Mouse (Mus musculus): ENCODE data around the gene Atf7. TPM values are rescaled to one million over a fixed set of nuclear protein-coding genes. Genes with fewer than 3 reads are reported as not detected.
A peak's percentile ranks its signal among the peaks of the same experiment; 100 is the strongest.
"Not testable (repeated sequence)": the region's sequence is repeated elsewhere in the genome, so short reads cannot be mapped to it uniquely, and the experiment has no call there.

The Atf7 gene
- polyA plus RNA-seq, 1 experiment from 2014 or later, result 25.1 TPM

GRCm38 (mm10) chr15:102616174-102616573 is 9.1 kb downstream of the Atf7 start:
- H3K9ac ChIP-seq (replicated peaks), result no peak overlapping the region
- no peaks in the 10 kb centered on the region for H3K4me1 ChIP-seq
- H3K4me2 ChIP-seq (replicated peaks), result no peak overlapping the region
- H3K27ac ChIP-seq (replicated peaks), result no peak overlapping the region
- whole genome bisulfite sequencing, result 95% methylated on average over 2 of the region's 2 CpGs
- no peaks in the 10 kb centered on the region for H3K36me3 ChIP-seq
- H3K27me3 ChIP-seq, result no peaks in the 10 kb centered on the region
- no peak for ATAC-seq (replicated peaks)
- H3K4me3 ChIP-seq, result no peak overlapping the region
- H3K9me3 ChIP-seq, result no peaks in the 10 kb centered on the region

DNA sequence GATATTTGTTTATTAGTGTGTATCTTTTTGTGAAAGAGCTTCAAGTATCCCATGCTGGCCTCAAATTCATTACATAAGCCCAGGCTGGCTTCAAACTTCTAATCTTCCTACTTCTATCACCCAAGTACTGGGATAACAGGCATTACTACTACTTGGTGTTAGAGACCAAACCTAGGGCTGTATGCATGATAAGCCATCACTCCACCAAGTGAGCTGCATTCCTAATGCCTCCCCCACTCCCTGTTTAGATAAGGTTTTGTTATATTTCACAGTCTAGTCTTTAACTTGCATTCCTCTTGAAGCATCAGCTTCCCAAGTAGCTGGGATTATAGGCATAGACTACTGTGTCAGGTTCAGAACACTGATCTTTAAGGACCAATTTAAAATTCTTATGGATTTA is 11.0 kb downstream of the Atf7 start:
- no peaks in the 10 kb centered on the region for H3K36me3 ChIP-seq
- H3K9ac ChIP-seq (replicated peaks), result no peak overlapping the region
- H3K4me1 ChIP-seq, result no peaks in the 10 kb centered on the region
- no peaks in the 10 kb centered on the region for H3K27me3 ChIP-seq
- H3K9me3 ChIP-seq, result no peaks in the 10 kb centered on the region
- H3K27ac ChIP-seq (replicated peaks), result no peak overlapping the region
- H3K4me2 ChIP-seq (replicated peaks), result no peak overlapping the region
- ATAC-seq (replicated peaks), result no peak
- H3K4me3 ChIP-seq, result no peak overlapping the region

GRCm38 (mm10) chr15:102612966-102613365 is 12.3 kb downstream of the Atf7 start:
- Histone ChIP-seq H3K27ac (replicated peaks) (no peak overlapping the region), H3K9me3 (no peaks in the 10 kb centered on the region), H3K4me3 (no peak overlapping the region), H3K4me2 (replicated peaks) (no peak overlapping the region), H3K4me1 (no peaks in the 10 kb centered on the region), H3K36me3 (no peaks in the 10 kb centered on the region), H3K9ac (replicated peaks) (no peak overlapping the region), H3K27me3 (no peaks in the 10 kb centered on the region)
- no peak for ATAC-seq (replicated peaks)

- H3K4me1 ChIP-seq, result not testable (repeated sequence)
These were observed 16.7 kb downstream of the Atf7 start for GRCm38 (mm10) chr15:102608586-102608985.

DNA sequence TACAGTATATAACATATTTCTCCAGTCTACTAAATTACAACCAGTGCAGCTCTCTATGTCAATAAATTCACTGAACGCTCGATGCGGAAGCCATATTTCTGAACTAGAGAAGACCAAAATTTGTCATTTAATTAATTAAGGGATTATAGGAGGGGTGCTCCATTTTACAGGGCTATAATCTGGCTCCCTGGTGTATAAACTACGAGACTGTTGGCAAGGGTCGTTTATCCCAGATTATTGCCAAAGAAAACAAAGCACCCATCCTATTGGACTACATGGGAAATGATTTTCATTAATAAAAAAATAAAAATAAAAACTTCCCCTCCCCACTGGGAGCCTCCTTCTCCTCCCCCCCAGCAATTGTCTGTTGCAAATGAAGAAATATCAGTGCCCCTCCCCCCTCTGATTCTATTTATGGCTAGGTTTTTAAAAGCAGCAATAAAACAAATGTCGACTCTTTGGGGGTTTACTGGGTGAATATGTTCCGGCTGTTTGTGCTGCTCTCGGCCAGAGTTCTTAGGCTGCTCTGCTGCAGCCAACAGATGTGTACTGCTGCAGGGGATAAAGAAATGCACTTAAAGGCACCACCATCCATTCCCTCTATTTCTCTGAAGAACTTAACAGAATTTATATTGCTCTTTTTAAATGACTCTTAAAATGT is 31.1 kb downstream of the Atf7 start:
- Histone ChIP-seq H3K4me3 (no peak overlapping the region), H3K27ac (replicated peaks) (peak overlapping the region; percentile 51), H3K9ac (replicated peaks) (no peak overlapping the region), H3K27me3 (no peaks in the 10 kb centered on the region), H3K4me2 (replicated peaks) (0 out of 2 replicates have a peak overlapping the region, but pooled peaks have one; percentile 4), H3K36me3 (peaks cover 5% of the 10 kb centered on the region; the same call in 1 of the 2 replicates), H3K9me3 (no peaks in the 10 kb centered on the region), H3K4me1 (peaks cover 21% of the 10 kb centered on the region)
- ATAC-seq (replicated peaks), result no peak
- WGBS, result 42% methylated on average over 8 of the region's 8 CpGs

More at GRCm38 (mm10) chr15:102608586-102608985, 16.7 kb downstream of the Atf7 start:
- H3K27me3 ChIP-seq; H3K9ac ChIP-seq (replicated peaks); H3K4me3 ChIP-seq; H3K36me3 ChIP-seq; H3K9me3 ChIP-seq; H3K4me2 ChIP-seq (replicated peaks); ATAC-seq (replicated peaks); H3K27ac ChIP-seq (replicated peaks): not testable (repeated sequence)
- WGBS, result 82% methylated on average over 1 of the region's 1 CpGs

DNA sequence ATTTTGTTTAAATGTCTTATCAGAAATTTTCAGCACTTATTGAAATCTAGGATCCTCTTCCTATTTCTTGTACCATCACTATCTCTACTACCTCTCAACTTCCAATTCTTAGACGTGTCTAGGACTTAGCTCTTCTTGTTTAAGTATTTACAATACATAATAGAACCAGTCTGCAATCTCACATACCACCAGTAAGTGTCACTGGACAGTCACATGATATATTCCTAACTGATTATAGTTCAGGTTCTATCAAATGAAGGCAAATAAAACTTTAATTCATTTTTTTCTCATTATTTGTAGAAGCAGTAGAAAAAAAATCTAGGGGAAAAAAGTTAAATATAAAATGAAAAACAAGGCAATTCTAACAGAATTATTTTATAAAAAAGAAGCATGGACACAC is 32.6 kb downstream of the Atf7 start:
- WGBS, result 46% methylated on average over 1 of the region's 1 CpGs
- peaks cover 21% of the 10 kb centered on the region for H3K4me1 ChIP-seq
- ATAC-seq (replicated peaks), result no peak
- peaks cover 5% of the 10 kb centered on the region; the same call in 1 of the 2 replicates for H3K36me3 ChIP-seq
- H3K27ac ChIP-seq (replicated peaks), result no peak overlapping the region
- H3K27me3 ChIP-seq, result no peaks in the 10 kb centered on the region
- no peak overlapping the region for H3K9ac ChIP-seq (replicated peaks)
- H3K4me3 ChIP-seq, result no peak overlapping the region
- no peaks in the 10 kb centered on the region for H3K9me3 ChIP-seq
- H3K4me2 ChIP-seq (replicated peaks), result no peak overlapping the region

DNA sequence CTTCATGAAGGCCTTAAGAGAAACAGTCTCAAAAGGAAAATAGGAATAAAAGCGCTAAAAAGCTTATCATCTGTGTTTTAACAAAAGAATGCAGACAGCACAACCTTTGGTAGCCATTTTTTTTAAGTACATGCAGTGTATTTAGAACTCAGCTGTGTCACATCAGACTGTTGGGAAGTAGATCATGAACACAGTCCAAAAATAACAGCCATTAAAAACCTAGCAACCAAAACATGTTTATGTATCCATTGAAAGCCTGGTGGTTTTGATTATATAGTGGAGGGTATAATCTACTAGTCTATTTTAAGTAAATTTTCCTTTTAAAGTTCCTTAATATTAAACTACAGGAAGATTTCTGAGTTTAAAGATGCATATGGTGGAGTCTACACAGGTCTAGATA is 34.7 kb downstream of the Atf7 start:
- H3K27ac ChIP-seq (replicated peaks), result no peak overlapping the region; the same call in 1 of the 2 replicates
- no peaks in the 10 kb centered on the region for H3K9me3 ChIP-seq
- H3K4me1 ChIP-seq, result peaks cover 34% of the 10 kb centered on the region
- H3K4me2 ChIP-seq (replicated peaks), result no peak overlapping the region
- no peak for ATAC-seq (replicated peaks)
- peaks cover 5% of the 10 kb centered on the region; the same call in 1 of the 2 replicates for H3K36me3 ChIP-seq
- no peak overlapping the region for H3K9ac ChIP-seq (replicated peaks)
- H3K4me3 ChIP-seq, result no peak overlapping the region
- H3K27me3 ChIP-seq, result no peaks in the 10 kb centered on the region
- 91% methylated on average over 1 of the region's 1 CpGs for WGBS

DNA sequence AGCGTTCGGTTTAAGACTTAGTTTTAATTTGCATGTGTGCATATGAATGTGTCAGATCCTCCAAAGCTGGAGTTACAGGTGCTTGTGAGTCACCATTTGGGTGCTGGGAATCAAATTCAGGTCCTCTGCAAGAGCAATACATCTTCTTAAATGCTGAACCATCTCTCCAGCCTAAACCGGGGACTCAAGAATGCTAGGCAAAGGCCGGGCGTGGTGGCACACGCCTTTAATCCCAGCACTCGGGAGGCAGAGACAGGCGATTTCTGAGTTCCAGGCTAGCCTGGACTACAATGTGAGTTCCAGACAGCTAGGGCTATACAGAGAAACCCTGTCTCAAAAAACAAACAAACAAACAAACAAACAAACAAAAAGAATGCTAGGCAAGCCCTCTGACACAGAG is 35.4 kb downstream of the Atf7 start:
- Histone ChIP-seq H3K27ac (replicated peaks) (no peak overlapping the region), H3K4me3 (no peak overlapping the region), H3K9ac (replicated peaks) (no peak overlapping the region), H3K9me3 (no peaks in the 10 kb centered on the region), H3K36me3 (peaks cover 5% of the 10 kb centered on the region; the same call in 1 of the 2 replicates), H3K27me3 (no peaks in the 10 kb centered on the region), H3K4me2 (replicated peaks) (no peak overlapping the region), H3K4me1 (peaks cover 35% of the 10 kb centered on the region)
- 95% methylated on average over 8 of the region's 8 CpGs for WGBS
- no peak for ATAC-seq (replicated peaks)

DNA sequence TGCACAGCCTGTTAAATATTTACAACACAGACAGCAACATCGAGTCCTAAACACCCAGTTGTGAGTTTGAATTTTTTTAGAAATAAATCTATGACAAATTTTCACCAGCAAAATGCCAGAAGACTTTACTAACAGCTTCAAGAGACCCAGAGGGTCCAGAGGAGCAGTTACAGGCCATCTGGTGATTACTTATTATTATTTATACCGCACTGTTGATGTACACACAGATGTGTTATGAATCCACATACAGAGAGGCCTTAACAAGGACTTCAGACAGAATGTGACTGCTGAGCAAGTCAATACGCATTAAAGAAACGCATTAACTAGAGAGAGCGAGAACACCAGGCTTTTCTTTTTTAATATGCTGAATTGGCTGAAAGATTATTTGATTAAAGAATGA is 39.8 kb downstream of the Atf7 start:
- no peaks in the 10 kb centered on the region for H3K27me3 ChIP-seq
- H3K9ac ChIP-seq (replicated peaks), result no peak overlapping the region
- H3K4me3 ChIP-seq, result no peak overlapping the region
- H3K36me3 ChIP-seq, result no peaks in the 10 kb centered on the region
- whole genome bisulfite sequencing, result 33% methylated on average over 5 of the region's 5 CpGs
- H3K4me2 ChIP-seq (replicated peaks), result no peak overlapping the region
- no peaks in the 10 kb centered on the region for H3K9me3 ChIP-seq
- H3K4me1 ChIP-seq, result peaks cover 35% of the 10 kb centered on the region
- H3K27ac ChIP-seq (replicated peaks), result peak overlapping the region; percentile 88
- ATAC-seq (replicated peaks), result no peak

- 8% methylated on average over 8 of the region's 8 CpGs for WGBS
- Histone ChIP-seq H3K4me3 (peak overlapping the region; percentile 4; the same call in 1 of the 2 replicates), H3K27ac (replicated peaks) (peak overlapping the region; percentile 98), H3K4me1 (peaks cover 35% of the 10 kb centered on the region), H3K9ac (replicated peaks) (peak overlapping the region; percentile 16; the same call in 1 of the 2 replicates), H3K9me3 (no peaks in the 10 kb centered on the region), H3K4me2 (replicated peaks) (peak overlapping the region; percentile 4; the same call in 1 of the 2 replicates), H3K36me3 (no peaks in the 10 kb centered on the region), H3K27me3 (no peaks in the 10 kb centered on the region)
- ATAC-seq (replicated peaks), result peak; percentile 86
These were observed 41.4 kb downstream of the Atf7 start for GRCm38 (mm10) chr15:102583708-102584383.

GRCm38 (mm10) chr15:102581205-102581604 is 44.1 kb downstream of the Atf7 start:
- no peak for ATAC-seq (replicated peaks)
- H3K4me1 ChIP-seq, result peaks cover 28% of the 10 kb centered on the region
- WGBS, result 93% methylated on average over 1 of the region's 1 CpGs
- no peak overlapping the region for H3K4me2 ChIP-seq (replicated peaks)
- H3K9me3 ChIP-seq, result no peaks in the 10 kb centered on the region
- no peaks in the 10 kb centered on the region for H3K27me3 ChIP-seq
- H3K36me3 ChIP-seq, result no peaks in the 10 kb centered on the region
- H3K9ac ChIP-seq (replicated peaks), result no peak overlapping the region
- H3K4me3 ChIP-seq, result no peak overlapping the region
- no peak overlapping the region; the same call in 1 of the 2 replicates for H3K27ac ChIP-seq (replicated peaks)

GRCm38 (mm10) chr15:102578351-102578750 is 46.9 kb downstream of the Atf7 start:
- Histone ChIP-seq H3K4me2 (replicated peaks) (no peak overlapping the region), H3K4me3 (no peak overlapping the region), H3K9ac (replicated peaks) (no peak overlapping the region), H3K4me1 (peaks cover 6% of the 10 kb centered on the region), H3K27me3 (no peaks in the 10 kb centered on the region), H3K9me3 (no peaks in the 10 kb centered on the region), H3K27ac (replicated peaks) (no peak overlapping the region), H3K36me3 (no peaks in the 10 kb centered on the region)
- ATAC-seq (replicated peaks), result no peak
- WGBS, result 91% methylated on average over 2 of the region's 2 CpGs

Data from forebrain, embryonic 15.5 days (tissue).